Mouse (Mus musculus) embryo, embryonic 9.5 days (tissue): Measurements from ENCODE around the gene Rhoh.

Experiments
- DNase-seq: peaks from one replicate; pipeline ENCODE4 v3.0.0-alpha.2; 2017; ENCODE audit errors: extremely low spot score

Gene Rhoh

DNA sequence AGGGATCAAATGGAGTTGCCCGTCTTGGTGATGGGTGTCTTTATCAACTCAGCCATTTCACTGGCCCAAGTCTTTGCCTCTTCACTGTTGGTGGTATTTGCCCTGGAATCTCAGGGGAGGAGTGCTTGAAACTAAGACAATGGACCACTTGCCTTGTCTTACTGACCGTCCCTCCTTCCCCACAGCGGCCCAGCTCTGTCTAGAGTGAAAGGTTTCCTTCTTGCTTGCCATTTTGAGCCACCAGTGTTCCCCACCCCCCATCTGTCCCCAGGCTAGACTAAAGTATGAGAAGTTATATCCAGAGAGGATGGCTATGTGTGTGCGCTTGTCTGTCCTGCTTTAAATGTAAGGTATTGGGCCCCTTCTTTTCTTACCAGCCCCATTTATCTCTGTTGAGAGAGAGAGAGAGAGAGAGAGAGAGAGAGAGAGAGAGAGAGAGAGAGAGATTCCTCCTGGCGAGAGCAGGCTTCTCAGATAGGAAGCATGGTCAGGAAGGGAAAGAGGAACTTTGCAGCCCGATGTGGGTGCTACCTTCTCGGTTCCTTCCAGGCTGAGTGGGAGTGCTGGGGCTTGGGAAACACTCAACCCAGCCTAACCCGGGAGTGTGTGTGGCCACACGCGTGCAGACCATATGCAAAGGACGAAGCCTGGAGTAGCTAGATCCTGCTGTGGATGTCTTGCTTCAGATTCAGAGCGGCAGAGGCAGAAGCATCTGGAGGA is 572 bp upstream of the Rhoh start:
- no peak for DNase-seq

DNA sequence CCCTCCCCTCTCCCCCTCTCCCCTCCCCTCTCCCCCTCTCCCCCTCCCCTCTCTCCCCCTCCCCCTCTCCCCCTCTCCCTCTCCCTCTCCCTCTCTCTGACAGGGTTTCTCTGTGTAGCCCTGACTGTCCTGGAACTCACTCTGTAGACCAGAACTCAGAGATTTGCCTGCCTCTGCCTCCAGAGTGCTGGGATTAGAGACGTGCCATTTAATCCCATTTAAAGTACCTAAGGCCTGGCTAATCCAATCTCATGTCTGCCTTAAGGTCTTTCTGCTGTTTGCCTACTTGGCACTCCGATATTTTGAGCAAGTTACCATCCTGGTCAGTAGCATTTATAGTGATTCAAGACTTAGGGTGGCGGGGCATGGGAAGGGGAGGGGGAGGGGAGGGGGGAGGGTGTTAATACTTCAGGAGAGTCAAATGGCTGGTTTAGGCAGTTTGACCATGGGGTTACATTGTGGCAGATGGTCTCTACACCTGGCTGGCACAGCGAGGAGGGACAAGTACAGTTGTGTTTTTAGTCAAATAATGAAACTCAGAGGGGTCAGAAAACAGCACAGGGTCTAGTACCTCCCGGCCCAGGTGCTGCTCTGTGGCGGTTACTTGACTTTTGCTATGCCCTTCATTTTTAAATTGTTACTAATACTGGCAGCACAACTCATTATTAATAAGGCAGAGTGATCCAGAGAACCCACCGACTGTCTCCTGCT is 1.4 kb downstream of the Rhoh start:
- no peak for DNase-seq

DNA sequence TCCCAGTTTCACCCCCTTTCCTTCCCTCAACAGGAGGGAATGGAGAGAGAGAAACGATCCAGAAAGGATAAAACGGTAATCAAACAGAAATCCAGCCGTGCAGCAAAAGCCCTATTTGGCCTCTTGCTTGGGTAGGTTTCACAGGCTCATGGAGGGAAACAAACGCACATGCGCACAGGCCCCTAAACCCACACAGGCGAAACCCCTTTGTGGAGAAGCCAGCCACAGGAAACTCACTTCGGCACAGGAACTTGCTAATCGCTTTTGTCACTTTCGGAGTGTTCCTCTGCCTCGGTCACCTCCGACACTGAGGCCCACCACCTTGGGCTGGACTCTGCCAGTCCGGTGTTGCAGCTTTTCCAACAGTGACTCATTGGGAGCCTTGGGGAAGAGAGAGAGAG is 2.3 kb downstream of the Rhoh start:
- no peak for DNase-seq

DNA sequence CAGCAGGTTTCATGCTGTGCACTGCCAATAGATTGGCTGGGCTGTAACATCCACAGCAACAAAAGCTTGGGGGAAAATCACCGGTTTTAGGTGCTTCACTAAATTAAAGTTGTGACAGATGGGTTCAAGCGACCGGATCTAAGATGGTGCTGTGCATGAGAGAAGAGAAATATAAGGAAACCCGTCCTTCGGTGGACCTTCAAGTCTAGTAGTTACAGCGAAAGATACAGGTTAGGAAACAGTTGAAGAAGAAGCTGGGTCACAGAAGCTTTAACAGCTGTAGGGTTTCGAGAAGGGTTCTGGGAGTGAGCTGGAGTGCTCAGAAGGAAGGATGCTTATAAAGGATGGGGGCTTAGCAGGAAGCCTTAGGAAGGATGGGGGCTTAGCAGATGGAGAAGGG is 3.5 kb downstream of the Rhoh start:
- DNase-seq, result no peak

DNA sequence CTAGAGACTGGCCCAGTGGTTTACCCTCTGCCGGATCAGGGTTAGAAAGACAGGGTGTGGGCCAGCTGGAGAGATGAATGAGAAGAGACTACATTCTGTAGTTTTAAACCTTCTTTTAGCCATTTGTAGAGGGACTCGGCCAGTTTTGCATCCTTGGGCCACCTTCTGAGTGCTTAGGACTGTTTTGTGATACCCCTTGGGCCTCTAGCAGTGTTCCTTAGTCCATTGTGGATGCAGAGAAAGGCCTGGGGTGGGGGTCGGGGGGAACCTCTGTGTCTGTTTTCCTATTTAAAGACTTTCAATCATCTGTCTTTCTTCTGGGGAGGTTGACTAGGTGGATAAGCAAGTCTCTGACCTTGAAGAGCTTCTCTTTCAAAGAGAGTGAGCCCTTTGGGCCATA is 3.9 kb downstream of the Rhoh start:
- DNase-seq, result no peak

DNA sequence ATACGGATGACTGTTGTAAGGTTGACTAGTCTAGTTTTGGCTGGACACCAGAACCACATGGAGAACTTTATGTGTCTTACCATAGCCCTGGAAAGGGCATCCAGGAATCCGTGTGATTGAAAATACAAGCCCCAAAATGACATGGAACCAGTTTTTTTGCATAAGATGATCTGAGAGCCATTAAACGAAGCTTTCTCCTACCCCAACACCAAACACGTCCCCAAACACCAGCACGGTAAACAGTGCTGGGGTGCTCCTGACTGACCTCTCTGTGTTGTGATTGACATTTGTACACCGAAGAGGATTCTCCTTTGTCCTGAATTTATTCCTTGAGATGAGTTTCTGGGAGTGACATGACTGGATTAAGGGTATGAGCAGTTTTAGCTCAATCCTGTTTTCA is 5.6 kb downstream of the Rhoh start:
- no peak for DNase-seq

DNA sequence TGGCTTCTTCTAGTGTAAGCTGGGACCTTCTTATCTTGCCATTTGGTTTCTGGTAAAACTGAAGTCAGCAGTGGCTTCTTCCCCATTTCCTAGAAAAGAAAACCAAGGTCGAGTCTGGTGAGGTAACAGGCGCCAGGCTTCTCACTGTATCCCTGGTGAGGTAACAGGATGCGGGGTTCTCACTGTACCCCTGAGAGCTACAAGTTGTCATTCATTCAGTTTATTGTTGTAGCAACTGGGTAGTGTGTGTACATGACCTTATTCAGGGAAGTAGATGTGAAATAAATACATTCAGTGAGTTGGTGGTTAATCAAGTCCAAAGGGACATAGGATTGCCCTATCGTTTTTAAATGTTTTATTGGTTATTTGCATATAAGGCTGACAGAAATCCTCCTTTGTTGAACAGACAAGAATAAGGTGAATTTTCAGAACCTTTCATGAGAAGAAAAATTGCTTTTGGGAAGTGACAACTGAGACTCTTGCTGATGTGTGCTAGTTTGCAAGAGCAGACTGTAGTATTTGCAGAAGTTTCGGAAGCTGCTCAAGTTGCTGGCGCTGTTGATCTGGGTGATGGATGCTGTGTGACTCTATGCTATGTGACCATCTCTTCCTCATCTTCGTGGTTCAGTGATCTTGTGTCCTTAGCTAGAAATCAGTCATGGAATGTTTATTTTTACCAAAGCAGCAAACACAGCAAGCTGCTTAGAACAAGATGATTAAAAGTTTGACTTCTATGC is 6.5 kb downstream of the Rhoh start:
- DNase-seq, result no peak

DNA sequence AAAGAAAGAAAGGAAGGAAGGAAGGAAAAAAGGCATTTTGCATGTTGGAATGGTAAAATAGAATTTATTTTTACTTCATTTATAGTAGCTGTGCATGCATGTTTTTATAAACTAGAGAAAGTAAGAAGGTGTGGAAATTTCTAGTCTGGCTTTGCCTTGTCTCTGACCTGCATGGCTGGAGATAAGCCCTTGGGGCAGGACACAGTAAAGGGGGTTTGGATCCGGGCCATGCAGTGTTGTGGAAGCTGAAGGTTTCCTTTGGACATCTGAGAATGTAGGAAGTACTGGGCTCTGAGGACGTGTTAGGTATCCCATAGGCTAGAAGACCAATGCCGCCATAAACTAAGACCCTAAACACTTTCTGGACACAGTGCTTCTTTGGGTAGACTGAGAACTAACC is 7.4 kb downstream of the Rhoh start:
- no peak for DNase-seq

DNA sequence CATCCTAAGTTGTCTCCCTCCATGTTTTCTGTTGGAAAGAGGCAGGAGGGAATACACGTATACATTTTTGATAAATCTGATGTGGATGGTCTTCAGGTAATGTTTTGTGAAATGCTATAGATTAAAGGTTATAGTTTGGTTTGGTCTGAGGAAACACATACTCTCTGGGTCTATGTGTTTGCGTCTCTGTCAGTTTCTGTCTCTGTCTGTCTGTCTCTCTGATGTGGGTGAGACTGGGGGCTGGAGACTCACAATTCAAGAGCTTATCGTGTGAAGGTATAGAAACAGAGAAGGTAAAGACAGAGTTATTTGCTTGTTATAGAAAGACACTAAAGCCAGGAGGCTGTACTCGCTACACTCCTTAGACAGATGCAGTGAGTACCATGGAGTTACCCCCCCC is 8.6 kb downstream of the Rhoh start:
- DNase-seq, result no peak

DNA sequence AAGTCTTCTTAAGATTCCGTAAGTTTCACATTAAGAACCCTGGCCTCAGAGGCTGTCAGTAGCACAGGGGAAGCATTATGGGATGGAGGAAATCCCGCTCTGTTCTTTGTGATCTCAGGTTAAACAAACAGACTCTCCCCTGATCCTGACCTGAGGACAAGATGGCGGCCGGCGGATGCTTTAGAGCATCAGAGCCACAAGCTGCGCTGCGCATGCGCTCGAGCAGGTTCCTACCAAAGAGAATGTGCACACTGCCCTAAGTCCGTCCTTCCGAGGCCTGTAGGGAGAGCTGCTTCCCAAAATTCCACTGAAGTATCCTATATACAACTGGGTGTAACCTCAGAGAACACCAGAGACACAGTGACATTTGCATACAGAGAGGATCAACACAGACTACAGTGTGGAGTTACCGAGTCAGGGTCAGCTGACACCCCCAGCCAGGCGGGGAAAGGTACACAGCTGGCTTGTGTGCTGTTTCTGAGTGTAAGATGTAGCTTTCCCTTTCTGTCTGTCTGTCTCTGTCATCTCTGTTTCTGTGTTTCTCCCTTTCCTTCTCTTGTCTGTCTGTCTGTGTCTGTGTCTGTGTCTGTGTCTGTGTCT is 10.4 kb downstream of the Rhoh start:
- DNase-seq, result no peak

DNA sequence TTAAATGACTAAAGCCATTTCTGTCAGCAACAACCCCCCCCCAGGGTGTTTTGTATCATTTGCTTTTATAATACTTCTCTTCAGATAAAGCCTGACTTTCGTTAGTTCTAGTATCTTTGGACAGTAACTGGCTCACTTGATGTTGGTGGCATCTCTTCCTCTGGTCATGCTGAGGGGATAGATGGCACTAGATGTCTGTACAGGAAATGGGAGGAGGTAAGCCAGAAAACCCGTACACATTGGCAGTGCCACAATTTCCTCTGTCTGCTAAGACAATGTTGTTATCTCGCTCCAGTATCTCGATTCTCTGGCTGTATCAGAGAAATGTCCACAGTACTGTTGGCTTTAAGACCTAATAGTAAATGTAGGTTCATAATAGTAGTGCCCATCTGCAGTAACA is 12.2 kb downstream of the Rhoh start:
- DNase-seq, result no peak

DNA sequence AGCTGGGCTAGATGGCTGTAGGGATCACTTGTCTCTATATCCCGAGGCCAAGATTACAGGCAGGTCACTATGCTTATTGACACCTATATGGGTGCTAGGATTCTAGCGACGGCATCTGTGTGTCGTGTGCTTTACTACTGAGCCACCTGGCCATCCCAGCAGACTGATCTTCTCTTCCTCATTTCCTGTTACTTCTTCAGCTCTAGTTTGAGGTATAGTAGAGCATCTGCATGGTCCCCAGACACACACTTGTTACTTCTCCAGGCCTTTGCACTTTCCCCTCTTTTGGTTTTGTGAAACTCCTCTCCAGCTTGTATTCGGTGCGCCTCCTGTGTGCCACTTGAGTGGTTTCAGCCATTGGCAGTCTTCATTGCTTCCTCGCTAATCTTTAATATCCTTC is 14.3 kb downstream of the Rhoh start:
- no peak for DNase-seq

DNA sequence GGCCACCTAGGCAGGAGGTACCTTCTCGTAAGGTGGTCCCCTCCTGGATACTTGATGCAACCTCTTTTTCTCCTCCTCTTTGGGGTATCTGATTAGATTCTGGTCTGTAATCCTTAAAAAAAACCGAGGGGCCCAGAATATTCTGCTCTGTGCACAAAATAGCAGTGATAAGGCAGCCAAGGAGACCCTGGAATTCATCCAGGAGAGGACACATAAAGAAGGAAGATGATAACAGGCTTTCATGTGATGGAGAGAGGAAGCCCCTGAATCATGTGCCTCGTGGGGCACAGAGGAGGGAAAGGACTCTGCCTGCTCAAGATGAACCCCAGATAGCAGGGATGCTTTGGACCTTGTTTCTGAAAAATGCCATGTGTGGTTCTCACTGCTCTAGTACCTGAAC is 17.4 kb downstream of the Rhoh start:
- DNase-seq, result no peak

DNA sequence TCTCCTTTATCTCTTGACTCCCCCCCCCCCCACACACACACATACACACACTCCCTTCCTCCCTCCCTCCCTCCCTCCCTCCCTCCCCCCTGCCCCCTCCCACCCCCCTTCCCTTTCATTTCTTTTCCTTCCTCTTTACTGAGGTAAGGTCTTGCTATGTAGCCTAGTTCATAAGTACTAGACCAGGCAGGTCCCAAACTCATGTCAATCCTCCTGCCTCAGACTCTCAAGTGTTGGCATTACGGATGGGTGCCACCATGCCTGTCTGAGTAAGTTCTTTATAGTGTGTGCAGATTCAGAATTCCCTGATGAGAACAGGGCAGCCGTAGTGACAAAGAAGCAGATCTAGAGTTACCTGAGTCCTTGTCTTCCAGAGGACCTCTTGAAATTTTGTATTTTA is 20.2 kb downstream of the Rhoh start:
- DNase-seq, result no peak

DNA sequence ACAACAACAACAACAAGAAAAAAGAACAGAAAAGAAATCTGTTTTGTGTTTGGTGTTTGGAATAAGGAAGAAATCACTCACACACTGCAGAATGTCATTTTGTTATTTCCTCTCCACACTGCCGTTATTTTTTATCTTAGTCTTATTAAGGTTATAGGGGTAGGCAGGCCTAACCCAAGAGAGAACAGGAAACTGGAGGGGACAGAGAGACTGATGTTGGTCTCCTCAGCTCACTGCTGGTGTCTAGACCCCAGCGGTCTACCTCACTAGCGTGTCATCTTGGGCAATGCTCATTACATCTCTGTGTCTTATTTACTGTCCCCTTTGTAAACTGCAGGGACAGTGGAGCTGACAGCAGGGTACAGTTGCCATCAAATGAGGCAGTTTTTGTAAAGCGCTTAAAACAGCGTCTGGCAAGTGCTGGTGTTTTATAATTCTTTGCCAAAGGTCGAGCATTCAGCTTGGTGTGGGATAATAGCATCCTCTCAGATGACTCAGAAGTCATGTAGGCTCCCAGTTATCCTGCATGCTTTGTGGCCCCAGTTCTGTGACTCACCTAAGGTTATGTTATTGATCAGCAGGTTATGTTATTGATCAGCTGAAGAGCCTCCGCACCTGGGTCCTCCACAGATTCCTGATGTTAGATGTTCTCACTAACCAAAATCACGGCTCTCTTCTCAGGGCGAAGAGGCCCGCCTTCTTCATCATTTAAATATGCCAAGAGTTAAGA is 21.6 kb downstream of the Rhoh start:
- no peak for DNase-seq

DNA sequence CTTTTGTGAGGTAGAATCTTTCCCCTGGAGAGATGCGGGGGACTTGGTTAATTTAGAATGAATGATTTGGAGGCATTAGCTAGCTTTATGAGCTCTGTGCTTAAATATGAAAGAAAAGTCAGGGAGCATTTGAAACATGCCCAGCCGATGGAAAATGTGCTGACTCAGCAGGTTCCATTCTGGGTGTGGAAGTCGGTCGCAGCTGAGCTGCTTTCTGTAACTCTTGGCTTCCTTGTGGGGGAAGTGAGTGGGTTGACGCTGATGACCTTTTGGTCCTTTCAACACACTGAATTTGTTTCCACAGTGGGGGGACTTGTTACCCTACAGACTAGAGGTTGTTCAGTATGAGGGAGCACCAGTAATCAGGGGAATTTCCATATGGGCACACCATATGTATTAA is 22.3 kb downstream of the Rhoh start:
- DNase-seq, result no peak

DNA sequence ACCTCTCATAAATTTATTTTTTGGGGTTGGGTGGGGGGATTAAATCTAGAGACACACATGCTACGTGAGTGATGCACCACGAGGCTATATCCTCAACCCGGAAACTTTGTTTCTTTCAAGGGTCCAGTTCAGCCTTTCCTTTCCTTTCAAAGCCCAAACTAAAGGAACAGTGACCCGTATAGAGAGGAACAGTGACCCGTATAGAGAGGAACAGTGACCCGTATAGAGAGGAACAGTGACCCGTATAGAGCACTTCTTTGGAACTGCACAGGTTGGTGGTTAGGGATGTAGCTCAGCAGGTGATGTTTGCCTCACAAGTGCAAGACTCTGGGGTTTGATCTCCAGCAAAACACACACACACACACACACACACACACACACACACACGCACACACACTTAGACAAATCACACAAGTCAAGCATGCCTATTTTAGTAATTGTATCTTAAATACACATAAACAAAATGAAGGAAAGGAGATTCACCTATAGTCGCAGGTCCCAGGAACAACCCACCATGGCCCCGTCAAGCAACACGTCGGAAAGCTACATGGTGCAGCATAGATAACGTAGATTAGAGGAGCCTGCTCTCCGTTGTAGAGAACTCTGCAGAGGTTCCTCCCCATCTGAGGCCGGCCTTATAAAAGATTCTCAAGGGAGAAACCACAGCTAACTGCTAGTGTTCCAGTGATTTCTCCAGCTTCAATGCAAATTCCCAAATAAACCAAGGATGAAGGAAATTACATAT is 24.9 kb downstream of the Rhoh start:
- no peak for DNase-seq

DNA sequence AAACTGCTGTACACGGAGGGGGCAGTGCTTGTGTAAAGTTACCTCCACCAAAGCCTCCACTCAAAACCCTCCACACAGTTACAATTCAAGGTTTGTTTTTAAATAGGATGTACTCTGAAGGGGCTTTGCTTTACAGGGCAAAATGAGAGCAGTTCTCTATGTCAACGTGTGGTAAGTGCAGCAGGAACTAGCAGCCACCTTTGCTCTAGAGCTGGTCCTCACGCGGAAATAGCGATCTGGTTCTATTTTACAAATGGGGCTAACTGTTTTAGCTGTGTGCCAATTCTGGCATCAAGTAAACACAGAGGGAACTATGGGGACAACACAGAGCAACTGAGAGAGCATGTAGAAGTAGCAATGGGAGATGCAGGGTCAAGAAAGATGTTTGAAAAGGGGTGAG is 27.1 kb downstream of the Rhoh start:
- DNase-seq, result no peak

DNA sequence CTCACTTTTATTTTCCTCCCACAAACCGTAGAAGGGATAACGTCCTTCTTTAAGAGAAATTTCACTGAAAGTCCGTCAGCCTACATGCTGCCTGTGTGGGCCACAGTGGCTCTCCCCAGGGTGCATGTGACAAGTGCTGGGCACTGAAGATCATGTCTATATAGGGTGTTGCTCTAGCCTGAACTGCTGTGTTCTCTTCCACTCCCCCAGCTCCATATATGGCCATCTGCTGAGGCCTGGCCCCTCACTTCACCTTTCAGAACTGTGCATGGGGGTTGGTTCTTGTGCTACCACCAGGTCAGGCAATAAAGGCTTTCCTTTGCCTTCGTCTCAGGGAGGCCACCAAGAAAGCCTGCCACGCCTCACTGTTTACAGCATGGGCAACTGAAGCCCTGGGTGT is 28.0 kb downstream of the Rhoh start:
- DNase-seq, result no peak

DNA sequence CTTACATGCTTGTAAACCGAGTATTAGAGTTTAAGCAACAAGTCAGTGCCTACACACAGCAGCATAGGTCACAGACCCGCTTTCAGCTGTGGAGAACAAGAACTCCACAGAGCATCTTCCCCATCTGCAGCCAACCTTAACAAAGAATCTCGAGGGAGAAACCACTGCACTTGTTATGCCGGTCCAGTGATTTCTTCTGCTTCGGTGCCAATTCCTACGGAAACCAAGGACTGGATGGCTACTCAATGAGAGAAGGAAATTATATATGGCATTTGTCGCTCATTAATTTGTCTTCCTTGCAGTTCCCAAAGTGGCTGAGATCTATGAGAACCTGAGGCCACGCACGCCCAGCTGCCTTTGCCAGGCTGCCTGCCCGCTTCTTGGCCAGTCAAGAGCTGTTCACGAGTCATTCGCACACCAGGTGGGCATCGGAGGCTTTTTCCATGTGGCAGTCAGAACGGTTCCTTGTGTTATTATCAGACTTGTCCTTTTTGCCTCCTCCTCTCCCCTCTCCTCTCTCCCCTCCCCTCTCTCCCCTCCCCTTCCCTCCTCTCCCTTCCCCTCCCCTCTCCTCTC is 30.3 kb downstream of the Rhoh start:
- DNase-seq, result no peak

DNA sequence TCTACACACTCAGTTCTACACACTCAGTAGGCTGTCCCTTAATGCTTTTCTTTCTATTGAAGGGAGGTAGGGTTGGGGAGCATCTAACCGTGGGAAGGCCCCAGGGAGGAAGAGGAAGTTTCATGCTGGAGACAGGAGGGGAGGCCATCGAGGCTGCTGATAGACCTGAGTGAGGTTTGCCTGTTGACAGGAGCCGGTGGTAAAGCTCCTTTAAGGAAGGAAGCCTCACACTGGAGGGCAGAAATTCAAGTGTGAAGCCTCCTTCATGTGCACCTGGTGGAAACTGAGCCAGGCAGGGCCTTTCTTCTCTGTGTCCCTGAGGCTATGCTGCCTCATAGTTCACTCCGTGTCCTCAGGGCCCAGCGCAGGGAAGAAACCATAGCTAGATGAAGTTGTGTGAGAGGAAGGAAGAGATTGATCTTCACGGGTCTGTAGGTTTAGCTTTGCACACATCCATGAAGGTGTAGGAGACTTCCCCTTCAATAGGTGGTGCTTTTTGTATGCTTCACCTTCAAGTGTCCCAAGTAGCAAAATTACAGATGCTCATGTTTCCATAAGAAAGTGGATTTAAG is 34.2 kb downstream of the Rhoh start:
- no peak for DNase-seq
